Mouse (Mus musculus): Measurements from ENCODE around the gene Pkd1l1.

GRCm38 (mm10) chr11:8988084-8988483 is 15.0 kb upstream of the Pkd1l1 start:
- no peak for TF ChIP-seq GATA1 (IDR thresholded peaks at IDR 0.05; ENCODE audit: low read length)
- TF ChIP-seq TAL1 (IDR thresholded peaks at IDR 0.05; ENCODE audit: low read length) = no peak
